Mouse (Mus musculus) E14TG2a.4 (cell line): Measurements from ENCODE around the gene Sdc3.

Source experiments
- CTCF ChIP-seq: conservative IDR thresholded peaks from 2 replicates; pipeline ENCODE4 v1.5.1; 2014; ENCODE audit warnings: low read length
- NANOG ChIP-seq: IDR thresholded peaks from 2 replicates; pipeline ENCODE4 v1.6.1; 2014; ENCODE audit warnings: borderline replicate concordance, low read length, mixed read lengths
- POU5F1 ChIP-seq: IDR thresholded peaks from 2 replicates; pipeline ENCODE4 v1.6.1; 2014; ENCODE audit warnings: low read length, borderline replicate concordance

GRCm38 (mm10) chr4:130805746-130806145, 13.4 kb downstream of the Sdc3 start:
- no peak for TF ChIP-seq CTCF
- TF ChIP-seq NANOG, result no peak
- no peak for TF ChIP-seq POU5F1
